Mouse (Mus musculus): ENCODE results near the gene Zfp955b. TPM values are rescaled to one million over a fixed set of nuclear protein-coding genes. Genes with fewer than 3 reads are reported as not detected.

Zfp955b gene
- 0.38 TPM in 1 of 2 replicates, not detected in the other for polyA plus RNA-seq (2012; ENCODE audit: low replicate concordance)

GRCm38 (mm10) chr17:33289039-33289875 lies at the start of gene Zfp955b:
TSS of gene Zfp955b (plus strand) at chr17:33289544.

GRCm38 (mm10) chr17:33254530-33255318 lies 34.6 kb upstream of the Zfp955b start, which contains the start of gene Zfp955a:
TSS of gene Zfp955a (minus strand) at chr17:33255145.

GRCm38 (mm10) chr17:33264376-33264775 lies 25.0 kb upstream of the Zfp955b start, which contains the start of gene Olfr63:
TSS of gene Olfr63 (plus strand) at chr17:33264676.

Other genes with a start within 250 kb of the Zfp955b start
- not detected in 2 replicates for gene 4921501E09Rik, start 221.5 kb upstream of the Zfp955b start, polyA plus RNA-seq (2012; ENCODE audit: low replicate concordance)
- 0.07 and 0.34 TPM in 2 replicates for gene Zfp563, start 200.2 kb upstream of the Zfp955b start, polyA plus RNA-seq (2012; ENCODE audit: low replicate concordance)
- not detected in 2 replicates for gene Morc2b, start 149.9 kb upstream of the Zfp955b start, polyA plus RNA-seq (2012; ENCODE audit: low replicate concordance)
- not detected in 2 replicates for gene Olfr55, start 121.1 kb upstream of the Zfp955b start, polyA plus RNA-seq (2012; ENCODE audit: low replicate concordance)
- not detected in 2 replicates for gene Olfr239, start 98.2 kb upstream of the Zfp955b start, polyA plus RNA-seq (2012; ENCODE audit: low replicate concordance)
- gene Olfr1564, start 67.9 kb upstream of the Zfp955b start, polyA plus RNA-seq (2012; ENCODE audit: low replicate concordance), result not detected in 2 replicates
- 0.31 TPM in 1 of 2 replicates, not detected in the other for gene Zfp955a, start 34.4 kb upstream of the Zfp955b start, polyA plus RNA-seq (2012; ENCODE audit: low replicate concordance)
- gene Olfr63, start 24.9 kb upstream of the Zfp955b start, polyA plus RNA-seq (2012; ENCODE audit: low replicate concordance), result 0.05 TPM in 1 of 2 replicates, not detected in the other
- 0.31 TPM in 1 of 2 replicates, not detected in the other for gene Zfp81, start 69.3 kb downstream of the Zfp955b start, polyA plus RNA-seq (2012; ENCODE audit: low replicate concordance)
- gene Zfp101, start 105.1 kb downstream of the Zfp955b start, polyA plus RNA-seq (2012; ENCODE audit: low replicate concordance), result 0.21 and 0.90 TPM in 2 replicates
- gene Actl9, start 143.4 kb downstream of the Zfp955b start, polyA plus RNA-seq (2012; ENCODE audit: low replicate concordance), result not detected in 2 replicates
- 15.1 and 18.9 TPM in 2 replicates for gene Adamts10, start 234.7 kb downstream of the Zfp955b start, polyA plus RNA-seq (2012; ENCODE audit: low replicate concordance)